Mouse (Mus musculus): ENCODE results near the gene Tnrc6c. TPM values are rescaled to one million over a fixed set of nuclear protein-coding genes. Genes with fewer than 3 reads are reported as not detected.
A peak's percentile ranks its signal among the peaks of the same experiment; 100 is the strongest.

The Tnrc6c gene
- polyA plus RNA-seq, 1 experiment from 2014 or later, result 6.0 TPM

DNA sequence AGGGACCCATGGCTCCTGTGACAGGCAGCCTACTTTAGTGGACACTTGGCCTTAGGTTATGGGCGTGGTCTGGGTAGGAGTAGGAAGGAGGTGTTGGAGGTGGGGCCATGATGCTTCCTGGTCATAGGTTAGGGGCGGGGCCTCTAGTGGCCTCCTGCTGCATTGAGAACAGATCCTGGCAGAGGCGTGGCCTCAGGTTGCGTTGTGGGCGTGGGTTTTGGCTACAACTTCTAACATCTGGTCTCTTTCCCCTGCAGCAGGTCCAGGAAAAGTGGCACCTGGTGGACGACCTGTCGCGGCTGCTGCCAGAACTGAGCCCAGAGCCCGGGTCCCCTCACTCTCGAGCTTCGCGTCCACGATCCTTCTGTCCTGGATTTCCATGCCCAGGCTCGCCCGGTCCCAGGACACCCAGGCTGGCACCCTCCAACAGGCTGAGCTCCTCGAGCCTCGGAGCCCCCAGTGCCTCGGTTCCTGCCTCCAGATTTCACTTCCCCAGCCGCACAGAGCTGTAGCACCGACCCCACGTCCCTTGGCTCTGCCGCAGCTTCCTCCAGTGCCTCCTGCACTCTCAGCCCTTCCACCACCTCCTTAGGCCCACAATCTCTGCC is 138.3 kb downstream of the Tnrc6c start:
- Histone ChIP-seq H3K4me3 (ENCODE audit: low read depth, low read length) (peak overlapping the region; percentile 27), H3K27ac (replicated peaks) (peak overlapping the region; percentile 91), H3K9ac (ENCODE audit: low read length) (peak overlapping the region; percentile 43), H3K36me3 (ENCODE audit: control insufficient read depth, insufficient read depth, low read length) (no peaks in the 10 kb centered on the region), H3K4me2 (replicated peaks; ENCODE audit: low read depth) (peak overlapping the region; percentile 51), H3K4me1 (replicated peaks; ENCODE audit: control insufficient read depth, insufficient read depth) (no peaks in the 10 kb centered on the region), H3K27me3 (ENCODE audit: control insufficient read depth, insufficient read depth, low read length) (no peaks in the 10 kb centered on the region), H3K9me3 (ENCODE audit: control insufficient read depth, low read length) (no peaks in the 10 kb centered on the region)
- 6% methylated on average over 22 of the region's 22 CpGs for WGBS
- ATAC-seq (ENCODE audit: low FRiP score, low TSS enrichment) (peak; percentile 77), DNase-seq (ENCODE audit: low spot score) (peak; percentile 97)
- TF ChIP-seq CTCF (IDR thresholded peaks at IDR 0.05; ENCODE audit: low read depth) (peak; percentile 29), EP300 (optimal IDR thresholded peaks at IDR 0.05) (no peak)

DNA sequence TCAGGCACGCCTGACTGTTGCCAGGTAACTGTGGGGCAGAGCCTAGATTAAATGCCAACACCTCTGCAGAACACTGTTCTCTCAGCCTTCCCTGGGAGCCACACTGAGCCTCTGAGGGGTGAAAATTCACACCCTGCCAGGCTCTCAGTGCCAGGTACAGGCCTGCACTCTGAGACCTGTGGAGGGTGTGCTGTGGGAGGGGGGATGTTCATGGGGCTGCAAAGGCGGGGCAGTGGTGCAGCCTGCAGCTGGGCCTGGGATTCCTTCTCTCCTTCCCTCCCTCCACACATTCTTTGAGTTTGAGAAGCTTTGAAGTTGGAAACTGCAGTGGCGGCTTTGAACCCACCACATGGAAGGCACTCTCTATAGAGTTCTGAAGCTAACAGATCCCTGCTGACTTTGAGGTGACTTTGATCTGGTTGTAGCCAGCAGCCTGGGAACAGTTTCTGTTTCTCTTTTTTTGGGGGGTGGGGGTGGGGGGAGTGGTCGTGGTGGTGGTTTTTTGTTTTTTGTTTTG is 140.0 kb downstream of the Tnrc6c start:
- 65% methylated on average over 4 of the region's 4 CpGs for WGBS
- no peak overlapping the region for H3K27ac ChIP-seq (replicated peaks)
- no peak for TF ChIP-seq CTCF (IDR thresholded peaks at IDR 0.05; ENCODE audit: low read depth)
- no peak for TF ChIP-seq EP300 (optimal IDR thresholded peaks at IDR 0.05)

DNA sequence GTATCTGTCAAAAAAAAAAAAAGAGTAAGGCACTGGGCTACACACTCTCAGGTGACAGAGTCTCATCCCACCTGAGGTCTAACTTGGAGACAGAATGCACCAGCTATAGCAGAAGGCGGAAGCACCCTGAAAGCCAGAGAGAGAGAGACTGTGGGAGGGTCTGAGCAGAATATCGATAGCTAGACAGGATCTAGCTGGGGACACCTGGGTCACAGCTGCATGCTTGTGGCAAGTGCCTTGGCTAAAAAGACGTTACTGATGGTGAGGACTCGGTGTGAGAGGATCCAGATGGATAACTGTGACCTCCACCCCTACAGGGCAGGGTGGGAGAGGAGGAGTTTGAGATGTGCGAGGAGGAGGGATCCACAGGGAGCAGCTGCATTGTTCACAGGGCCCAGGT is 142.9 kb downstream of the Tnrc6c start:
- Histone ChIP-seq H3K27ac (replicated peaks) (no peak overlapping the region), H3K36me3 (ENCODE audit: control insufficient read depth, insufficient read depth, low read length) (no peaks in the 10 kb centered on the region), H3K4me2 (replicated peaks; ENCODE audit: low read depth) (no peak overlapping the region), H3K4me1 (replicated peaks; ENCODE audit: control insufficient read depth, insufficient read depth) (no peaks in the 10 kb centered on the region), H3K9ac (ENCODE audit: low read length) (no peak overlapping the region), H3K4me3 (ENCODE audit: low read depth, low read length) (no peak overlapping the region), H3K27me3 (ENCODE audit: control insufficient read depth, insufficient read depth, low read length) (no peaks in the 10 kb centered on the region), H3K9me3 (ENCODE audit: control insufficient read depth, low read length) (no peaks in the 10 kb centered on the region)
- no peak for DNase-seq (ENCODE audit: low spot score)
- TF ChIP-seq EP300 (optimal IDR thresholded peaks at IDR 0.05), result no peak
- TF ChIP-seq CTCF (IDR thresholded peaks at IDR 0.05; ENCODE audit: low read depth), result no peak
- no peak for ATAC-seq (ENCODE audit: low FRiP score, low TSS enrichment)
- 48% methylated on average over 5 of the region's 5 CpGs for WGBS

More for the DNA sequence above, 140.0 kb downstream of the Tnrc6c start:
- no peaks in the 10 kb centered on the region for H3K36me3 ChIP-seq (ENCODE audit: control insufficient read depth, insufficient read depth, low read length)
- H3K27me3 ChIP-seq (ENCODE audit: control insufficient read depth, insufficient read depth, low read length), result no peaks in the 10 kb centered on the region
- no peak overlapping the region for H3K4me2 ChIP-seq (replicated peaks; ENCODE audit: low read depth)
- no peaks in the 10 kb centered on the region for H3K9me3 ChIP-seq (ENCODE audit: control insufficient read depth, low read length)
- no peak for ATAC-seq (ENCODE audit: low FRiP score, low TSS enrichment)
- DNase-seq (ENCODE audit: low spot score), result peak; percentile 34
- H3K4me3 ChIP-seq (ENCODE audit: low read depth, low read length), result no peak overlapping the region
- no peak overlapping the region for H3K9ac ChIP-seq (ENCODE audit: low read length)
- H3K4me1 ChIP-seq (replicated peaks; ENCODE audit: control insufficient read depth, insufficient read depth), result no peaks in the 10 kb centered on the region

DNA sequence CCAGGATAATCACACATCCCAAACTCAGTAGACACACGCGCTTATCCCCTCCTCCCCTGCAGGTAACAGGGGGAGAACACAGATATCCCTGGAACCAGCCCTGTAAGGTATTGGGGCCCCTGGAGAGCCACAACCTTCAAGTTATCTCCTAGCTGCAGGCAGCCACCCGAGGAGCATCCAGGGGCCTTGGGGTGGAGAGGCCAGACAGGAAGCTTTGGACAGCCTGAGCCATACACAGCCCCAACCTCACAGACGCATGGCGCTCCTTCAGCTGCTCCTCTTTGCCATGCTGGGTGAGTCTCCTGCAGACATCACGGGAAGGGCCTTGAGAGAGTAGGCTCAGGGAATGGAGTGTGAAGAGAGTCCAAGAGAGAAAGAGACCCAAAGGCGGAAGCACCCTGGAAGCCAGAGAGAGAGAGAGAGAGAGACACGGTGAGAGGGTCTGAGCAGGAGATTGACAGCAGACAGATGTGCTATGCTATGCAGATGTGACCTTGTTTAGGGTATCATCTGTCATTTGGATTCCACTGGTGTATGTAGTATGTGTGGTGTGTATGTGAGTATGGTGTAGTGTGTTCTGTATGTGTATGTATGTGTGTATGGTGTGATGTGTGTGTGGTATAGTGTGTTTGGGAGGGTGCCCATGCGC is 143.5 kb downstream of the Tnrc6c start, which contains the start of gene 6030468B19Rik:
Gene 6030468B19Rik, plus strand, starts transcription at position 150 of the 649 bp plus-strand sequence.
- no peak within 1 kb of the TSS for H3K27ac ChIP-seq (replicated peaks)
- TF ChIP-seq CTCF (IDR thresholded peaks at IDR 0.05; ENCODE audit: low read depth) (no peak), EP300 (optimal IDR thresholded peaks at IDR 0.05) (no peak)
- DNase-seq (ENCODE audit: low spot score), result no peak
- no peaks in the 10 kb centered on the region for H3K36me3 ChIP-seq (ENCODE audit: control insufficient read depth, insufficient read depth, low read length)
- H3K4me3 ChIP-seq (ENCODE audit: low read depth, low read length), result no peak within 1 kb of the TSS
- no peak within 1 kb of the TSS for H3K9ac ChIP-seq (ENCODE audit: low read length)
- H3K27me3 ChIP-seq (ENCODE audit: control insufficient read depth, insufficient read depth, low read length), result no peaks in the 10 kb centered on the region
- H3K9me3 ChIP-seq (ENCODE audit: control insufficient read depth, low read length), result no peaks in the 10 kb centered on the region
- WGBS, result 65% methylated on average over 9 of the region's 9 CpGs
- no peak within 1 kb of the TSS for H3K4me2 ChIP-seq (replicated peaks; ENCODE audit: low read depth)
- 0 out of 2 replicates have a peak, but pooled peaks have one; percentile 24 for ATAC-seq (ENCODE audit: low FRiP score, low TSS enrichment)
- H3K4me1 ChIP-seq (replicated peaks; ENCODE audit: control insufficient read depth, insufficient read depth), result no peaks in the 10 kb centered on the region

DNA sequence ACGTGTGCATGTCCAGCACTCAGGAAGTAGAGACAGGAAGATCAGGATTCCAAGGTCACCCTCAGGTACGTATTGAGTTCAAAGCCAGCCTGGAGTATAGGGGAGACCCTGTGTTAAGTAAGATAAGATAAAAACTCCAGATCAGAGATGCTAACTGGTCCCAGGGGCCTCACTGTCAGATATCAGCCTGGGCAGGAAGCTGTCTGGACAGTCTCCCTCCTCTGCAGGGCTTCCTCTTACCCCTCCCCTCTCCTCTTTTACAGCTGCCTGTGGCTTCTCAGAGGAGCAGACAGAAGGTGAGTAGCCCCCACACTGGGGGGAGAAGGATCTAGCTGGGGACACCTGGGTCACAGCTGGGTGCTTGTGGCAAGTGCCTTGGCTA is 144.1 kb downstream of the Tnrc6c start:
- DNase-seq (ENCODE audit: low spot score), result no peak
- no peak for ATAC-seq (ENCODE audit: low FRiP score, low TSS enrichment)
- H3K4me2 ChIP-seq (replicated peaks; ENCODE audit: low read depth), result no peak overlapping the region
- H3K4me1 ChIP-seq (replicated peaks; ENCODE audit: control insufficient read depth, insufficient read depth), result no peaks in the 10 kb centered on the region
- H3K9me3 ChIP-seq (ENCODE audit: control insufficient read depth, low read length), result no peaks in the 10 kb centered on the region
- TF ChIP-seq EP300 (optimal IDR thresholded peaks at IDR 0.05) (no peak), CTCF (IDR thresholded peaks at IDR 0.05; ENCODE audit: low read depth) (no peak)
- no peak overlapping the region for H3K4me3 ChIP-seq (ENCODE audit: low read depth, low read length)
- no peaks in the 10 kb centered on the region for H3K27me3 ChIP-seq (ENCODE audit: control insufficient read depth, insufficient read depth, low read length)
- no peaks in the 10 kb centered on the region for H3K36me3 ChIP-seq (ENCODE audit: control insufficient read depth, insufficient read depth, low read length)
- no peak overlapping the region for H3K27ac ChIP-seq (replicated peaks)
- WGBS, result 37% methylated on average over 2 of the region's 2 CpGs
- H3K9ac ChIP-seq (ENCODE audit: low read length), result no peak overlapping the region

DNA sequence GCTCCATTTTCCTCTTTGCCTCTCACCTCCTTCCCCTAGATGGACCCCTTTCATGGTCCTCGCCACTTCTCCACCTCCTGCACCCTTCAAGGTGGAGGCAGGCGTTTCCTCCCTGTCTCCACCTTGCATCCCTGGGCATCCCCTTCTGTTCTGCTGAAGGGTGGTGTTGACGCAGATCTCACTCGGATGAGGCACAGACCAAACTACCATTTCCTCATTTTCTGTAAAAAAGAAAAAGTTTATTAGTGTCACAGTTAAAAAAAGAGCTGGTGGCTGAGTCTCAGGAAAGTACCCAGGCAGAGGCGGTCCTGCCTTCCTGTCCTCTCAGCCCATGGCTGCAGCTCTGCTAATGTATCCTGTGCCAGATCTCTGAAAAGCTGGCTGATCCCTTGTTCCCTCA is 145.1 kb downstream of the Tnrc6c start:
- no peak overlapping the region for H3K9ac ChIP-seq (ENCODE audit: low read length)
- H3K9me3 ChIP-seq (ENCODE audit: control insufficient read depth, low read length), result no peaks in the 10 kb centered on the region
- no peaks in the 10 kb centered on the region for H3K4me1 ChIP-seq (replicated peaks; ENCODE audit: control insufficient read depth, insufficient read depth)
- no peaks in the 10 kb centered on the region for H3K36me3 ChIP-seq (ENCODE audit: control insufficient read depth, insufficient read depth, low read length)
- DNase-seq (ENCODE audit: low spot score), result no peak
- no peak overlapping the region for H3K27ac ChIP-seq (replicated peaks)
- no peak overlapping the region for H3K4me3 ChIP-seq (ENCODE audit: low read depth, low read length)
- H3K4me2 ChIP-seq (replicated peaks; ENCODE audit: low read depth), result no peak overlapping the region
- H3K27me3 ChIP-seq (ENCODE audit: control insufficient read depth, insufficient read depth, low read length), result no peaks in the 10 kb centered on the region
- no peak for ATAC-seq (ENCODE audit: low FRiP score, low TSS enrichment)
- WGBS, result 62% methylated on average over 5 of the region's 5 CpGs
- no peak for TF ChIP-seq EP300 (optimal IDR thresholded peaks at IDR 0.05)
- no peak for TF ChIP-seq CTCF (IDR thresholded peaks at IDR 0.05; ENCODE audit: low read depth)
